Mouse (Mus musculus): ENCODE measurements around the gene Klk5.
A peak's percentile ranks its signal among the peaks of the same experiment; 100 is the strongest.

Gene Klk5

DNA sequence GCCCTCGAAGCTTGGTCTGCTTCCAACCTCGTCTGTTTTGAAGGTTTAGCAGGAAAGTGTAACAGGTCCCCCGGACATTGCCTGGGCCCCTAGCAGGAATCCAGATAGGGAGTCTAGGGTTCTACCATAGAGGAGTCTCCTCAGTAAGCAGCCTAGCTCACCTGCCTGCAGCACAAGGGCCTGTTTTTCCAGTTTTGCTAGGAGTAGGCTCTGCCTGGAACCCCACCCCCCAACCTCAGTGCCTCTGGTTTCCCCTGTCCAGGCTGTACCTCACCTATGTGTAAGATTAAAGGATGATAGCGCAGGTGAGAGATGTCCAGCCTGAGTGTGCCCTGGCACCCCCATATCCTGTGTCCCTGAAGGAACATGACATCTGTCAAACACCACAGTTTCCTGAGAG lies 34.7 kb downstream of the Klk5 start:
- no peak for DNase-seq (ENCODE audit: low spot score in 2 of 2)

DNA sequence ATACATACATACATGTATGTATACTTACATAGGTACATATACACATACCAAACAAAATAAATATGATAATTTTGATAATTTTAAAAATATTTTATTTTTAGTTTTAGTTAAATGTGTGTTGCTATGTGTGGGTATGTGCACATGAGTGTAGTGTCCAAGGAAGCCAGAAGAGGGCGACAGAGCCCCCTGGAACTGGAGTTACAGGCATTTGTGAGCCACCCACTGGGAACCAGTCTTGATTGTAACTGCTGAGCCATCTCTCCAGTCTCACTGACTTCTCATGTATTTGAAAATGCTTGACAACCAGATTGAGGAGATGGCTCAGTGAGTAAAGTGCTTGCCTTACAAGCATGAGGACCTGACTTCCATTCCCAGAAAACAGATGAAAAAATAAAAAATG lies 36.5 kb downstream of the Klk5 start:
- no peak for DNase-seq (ENCODE audit: low spot score in 2 of 2)

DNA sequence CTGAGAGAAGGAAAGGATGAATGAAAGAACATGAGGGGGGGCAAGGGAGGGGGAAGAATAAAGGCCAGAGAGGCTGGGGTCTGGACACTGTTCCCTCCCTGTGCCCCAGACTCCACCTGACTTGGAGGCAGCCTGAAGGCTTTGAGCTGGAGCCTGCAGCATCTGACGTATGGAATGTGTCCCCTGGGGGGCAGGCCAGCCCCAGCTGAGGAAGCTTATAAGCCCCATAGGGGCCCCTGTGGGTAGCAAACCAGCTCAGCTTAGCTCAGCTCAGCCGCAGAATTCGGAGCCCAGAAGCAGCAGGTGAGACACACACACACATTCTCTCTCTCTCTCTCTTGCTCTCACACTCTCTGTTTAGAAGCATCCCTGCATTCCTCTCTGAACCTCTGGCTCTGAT lies 39.1 kb downstream of the Klk5 start, which contains the start of gene Klk4:
Gene Klk4 (plus strand): TSS at position 249 of the 400 bp plus-strand sequence.
- DNase-seq (ENCODE audit: low spot score in 2 of 2) = no peak

DNA sequence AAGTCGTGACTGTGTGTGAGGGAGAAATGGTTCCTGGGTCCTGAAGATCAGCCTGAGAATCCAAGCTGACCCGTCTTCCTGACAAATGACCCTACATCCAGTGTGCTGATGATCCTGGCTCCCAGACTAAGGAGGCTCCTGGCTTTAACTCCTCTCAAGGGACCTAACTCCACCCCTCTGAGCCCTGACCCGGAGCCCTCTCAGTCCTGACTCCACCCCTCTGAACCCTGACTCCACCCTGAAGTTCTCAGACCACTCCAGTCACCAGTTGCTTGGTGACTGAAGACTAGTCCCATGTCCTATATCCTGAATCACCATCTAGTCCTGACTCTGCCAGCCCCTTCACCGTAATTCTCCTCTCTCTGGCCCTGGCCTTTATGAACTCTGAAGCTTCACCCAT lies 40.6 kb downstream of the Klk5 start:
- no peak for DNase-seq (ENCODE audit: low spot score in 2 of 2)

DNA sequence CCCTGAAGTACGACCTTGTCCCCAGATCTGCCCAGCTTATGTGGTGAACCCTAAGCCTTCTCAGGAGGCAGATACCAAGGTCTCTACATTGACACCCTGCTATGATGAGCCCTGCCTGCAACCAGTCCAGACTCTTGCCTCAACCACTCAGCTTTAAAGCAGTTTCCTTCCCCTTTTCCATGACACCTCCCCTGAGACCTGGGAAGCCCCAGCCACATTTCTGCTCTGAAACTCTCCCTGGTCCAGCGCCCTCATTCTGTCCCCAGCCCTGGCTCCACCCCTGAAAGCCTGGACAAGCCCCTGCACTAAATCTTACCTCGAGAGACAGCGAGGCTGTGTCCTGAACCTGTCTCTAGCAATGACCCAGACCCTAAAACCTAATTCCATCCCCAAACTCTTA lies 41.0 kb downstream of the Klk5 start:
- DNase-seq (ENCODE audit: low spot score in 2 of 2) = no peak

DNA sequence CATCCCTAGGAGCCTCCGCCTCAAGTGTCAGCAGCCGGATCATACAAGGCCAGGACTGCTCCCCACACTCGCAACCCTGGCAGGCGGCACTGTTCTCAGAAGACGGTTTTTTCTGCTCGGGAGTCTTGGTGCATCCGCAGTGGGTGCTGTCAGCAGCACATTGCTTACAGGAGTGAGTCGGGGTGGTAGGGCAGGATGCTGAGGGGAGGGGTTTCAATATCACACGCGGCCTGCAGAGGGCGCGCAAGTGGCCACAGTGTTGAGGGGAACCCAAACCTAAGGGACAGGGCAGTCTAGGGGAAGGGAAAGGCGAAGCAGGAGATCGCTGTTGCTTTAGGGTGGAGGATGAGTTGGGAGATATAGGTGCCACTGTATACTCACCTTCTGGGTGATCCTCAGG lies 41.8 kb downstream of the Klk5 start:
- peak in 1 of 2 experiments; percentile 51 for DNase-seq (ENCODE audit: low spot score in 2 of 2)

DNA sequence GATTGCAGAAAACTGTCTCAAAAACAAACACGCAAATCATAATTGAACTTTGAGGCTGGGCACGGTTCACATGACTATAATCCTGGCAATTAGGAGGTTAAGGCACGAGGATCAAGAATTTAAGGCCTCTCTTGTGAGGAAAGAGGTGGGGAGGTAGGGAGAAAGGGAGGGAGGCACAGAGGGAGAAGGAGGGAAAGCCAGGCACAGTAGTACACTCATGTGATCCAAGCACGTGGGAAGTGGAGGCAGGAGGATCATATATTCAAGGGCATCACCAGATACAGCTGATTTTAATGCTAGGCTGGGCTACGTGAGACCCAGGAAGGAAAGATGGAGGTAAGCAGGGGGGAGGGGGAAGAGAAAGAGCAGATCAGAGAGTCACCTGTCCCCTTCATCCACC lies 49.6 kb downstream of the Klk5 start:
- no peak for DNase-seq (ENCODE audit: low spot score in 2 of 2)

DNA sequence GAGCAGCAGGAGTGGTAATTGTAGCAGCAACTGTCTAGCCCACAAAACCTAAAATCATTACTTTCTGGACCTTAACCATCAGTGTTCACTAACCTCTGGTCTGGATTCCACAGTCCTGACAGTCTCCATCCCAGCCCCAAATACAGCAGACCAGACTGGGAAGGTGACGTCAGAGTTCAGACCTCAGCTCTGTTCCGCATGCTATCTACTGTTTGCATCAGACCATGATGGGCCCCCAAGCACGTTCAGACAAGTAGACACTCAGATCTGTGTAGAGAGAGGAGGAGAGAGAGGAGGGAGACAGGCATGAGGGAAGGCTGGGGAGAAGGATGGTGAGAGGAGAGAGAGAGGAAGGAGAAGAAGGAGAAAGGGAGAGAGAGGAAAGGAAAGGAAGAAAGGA lies 50.0 kb downstream of the Klk5 start:
- no peak for DNase-seq (ENCODE audit: low spot score in 2 of 2)

DNA sequence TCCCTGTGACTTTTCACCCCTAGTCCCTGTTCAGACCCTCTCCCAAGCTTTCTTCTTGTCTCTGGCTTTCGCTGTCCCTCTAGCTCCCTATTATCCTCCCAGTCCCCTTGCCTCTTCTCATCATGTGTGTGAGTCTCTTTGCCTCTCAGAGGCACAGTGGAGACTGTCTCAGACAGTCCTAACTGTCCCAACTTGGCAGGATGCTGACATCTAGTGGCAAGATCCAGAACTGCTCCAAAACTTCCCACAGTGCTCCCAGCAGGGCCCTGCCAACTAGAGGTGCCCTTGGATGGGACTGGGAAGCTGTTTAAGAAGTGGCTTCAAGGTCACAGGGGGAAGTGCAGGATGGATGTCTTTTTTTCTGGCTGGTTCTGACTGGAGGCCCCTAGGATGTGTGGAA lies 53.1 kb downstream of the Klk5 start:
- peak; percentile 47 to 72 for DNase-seq (ENCODE audit: low spot score in 2 of 2)

Measured in spleen, postnatal 10 days (tissue).